17 mouse cellular contexts compared by ENCODE assay signal in the genomic region with DNA sequence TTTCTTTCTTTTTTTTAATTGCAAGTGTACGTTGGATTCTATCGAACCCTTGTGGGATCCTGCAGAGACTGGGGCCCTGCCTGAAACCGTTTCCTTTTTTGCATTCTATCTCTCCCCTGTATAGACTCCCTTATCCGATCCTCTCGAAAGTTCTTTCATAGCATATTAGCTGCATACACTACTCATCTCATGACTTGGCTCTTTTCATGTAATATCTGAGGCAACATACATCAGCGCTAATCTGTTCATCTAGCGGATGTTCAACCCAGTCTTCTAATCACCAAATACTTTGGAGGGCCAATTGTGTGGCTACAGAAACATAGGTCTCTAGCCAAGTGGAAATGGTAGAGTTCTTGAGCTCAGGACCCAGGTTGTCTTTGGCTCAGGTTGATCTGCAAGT.
"Had no signal": no experiment of that assay in that cellular context is flagged by ENCODE, and none has a peak within 500 bp of the region (broad histone marks: within the 10 kb centered on the region; RNA-seq: fewer than 3 reads in every experiment).

No protein-coding gene starts in this region.

- H3K4me1 ChIP-seq: lung, embryonic 15.5 days; midbrain, embryonic 13.5 days had no signal

- H3K27ac ChIP-seq: kidney, postnatal 0 days; layer of hippocampus, adult 2 months; lung, embryonic 15.5 days; midbrain, embryonic 10.5 days; midbrain, embryonic 13.5 days; stomach, postnatal 0 days had no signal

- H3K9me3 ChIP-seq: lung, embryonic 15.5 days; midbrain, embryonic 10.5 days; midbrain, embryonic 13.5 days had no signal

- H3K36me3 ChIP-seq: lung, embryonic 15.5 days; midbrain, embryonic 10.5 days; midbrain, embryonic 13.5 days had no signal

- H3K27me3 ChIP-seq: lung, embryonic 15.5 days; midbrain, embryonic 13.5 days had no signal

- H3K9ac ChIP-seq: lung, embryonic 15.5 days; midbrain, embryonic 13.5 days had no signal

- ATAC-seq: inflammation-experienced regulatory T-cells, adult 6 months; intestine, embryonic 16.5 days; midbrain, embryonic 13.5 days had no signal

- H3K4me3 ChIP-seq: layer of hippocampus, adult 2 months; lung, embryonic 15.5 days; midbrain, embryonic 10.5 days; midbrain, embryonic 13.5 days had no signal

- DNase-seq: kidney, adult 18-20 months; kidney, adult 9 months; kidney, postnatal 25 days; layer of hippocampus, adult 9-11 months; lung, adult 18-20 months; lung, postnatal 10 days; lung, postnatal 4 days; thymus, adult 2 months; thymus, postnatal 25 days had no signal

- H3K4me2 ChIP-seq: lung, embryonic 15.5 days; midbrain, embryonic 13.5 days had no signal
